Comparison of ENCODE assay signal across 15 mouse cellular contexts in genomic region chr13:63216537-63216936, GRCm38 (mm10).
"Had no signal": no experiment of that assay in that cellular context is flagged by ENCODE, and none has a peak within 500 bp of the region (broad histone marks: within the 10 kb centered on the region; RNA-seq: fewer than 3 reads in every experiment).

No protein-coding gene starts in this region.

- H3K4me2 ChIP-seq: liver, embryonic 11.5 days; liver, embryonic 15.5 days; neural tube, embryonic 12.5 days; stomach, embryonic 15.5 days had no signal

- DNase-seq: kidney, postnatal 10 days; kidney, postnatal 4 days; lung, adult 2 months; lung, postnatal 36 days; midbrain, embryonic 14.5 days; right cerebral cortex, postnatal 4 days; spleen, adult 18-20 months had no signal

- ATAC-seq: lung, postnatal 0 days had no signal

- H3K36me3 ChIP-seq: liver, embryonic 15.5 days; stomach, embryonic 15.5 days had no signal

- H3K4me1 ChIP-seq: liver, embryonic 15.5 days; midbrain, embryonic 10.5 days; neural tube, embryonic 12.5 days; stomach, embryonic 15.5 days had no signal

- H3K9me3 ChIP-seq: limb, embryonic 10.5 days; liver, embryonic 15.5 days; midbrain, embryonic 10.5 days; neural tube, embryonic 12.5 days; stomach, embryonic 15.5 days had no signal

- H3K9ac ChIP-seq: liver, embryonic 15.5 days; neural tube, embryonic 12.5 days; stomach, embryonic 15.5 days had no signal

- H3K27ac ChIP-seq: layer of hippocampus, adult 2 months; limb, embryonic 10.5 days; liver, embryonic 15.5 days; midbrain, embryonic 10.5 days; neural tube, embryonic 12.5 days; stomach, embryonic 15.5 days had no signal

- H3K4me3 ChIP-seq: layer of hippocampus, adult 2 months; limb, embryonic 10.5 days; liver, embryonic 15.5 days; midbrain, embryonic 10.5 days; neural tube, embryonic 12.5 days; stomach, embryonic 15.5 days had no signal

- H3K27me3 ChIP-seq: liver, embryonic 15.5 days; neural tube, embryonic 12.5 days; stomach, embryonic 15.5 days had no signal
